Mouse (Mus musculus) forebrain, embryonic 16.5 days (tissue): ENCODE measurements around the gene Ercc5. TPM values are rescaled to one million over a fixed set of nuclear protein-coding genes. Genes with fewer than 3 reads are reported as not detected.

Source experiments
- ATAC-seq: fragments of 200-750 bp; cut with Nextera tagmentation; 2 replicates; pipeline ENCODE4 v1.8.0; 2017; ENCODE audit warnings: mild to moderate bottlenecking, moderate library complexity
- H3K27ac ChIP-seq: fragments of 300-500 bp; sonication (generic); 2 replicates; pipeline ENCODE4 v1.5.1; 2014; ENCODE audit warnings: low read length, control low read depth
- H3K27me3 ChIP-seq: fragments of 300-500 bp; sonication (generic); replicated peaks from 2 replicates; pipeline ENCODE4 v1.6.1; 2014; ENCODE audit warnings: low read length; ENCODE audit not compliant: control insufficient read depth, insufficient read depth
- H3K36me3 ChIP-seq: fragments of 300-500 bp; sonication (generic); 2 replicates; pipeline ENCODE4 v1.6.1; 2014; ENCODE audit not compliant: control insufficient read depth, insufficient read depth
- H3K4me1 ChIP-seq: fragments of 300-500 bp; sonication (generic); replicated peaks from 2 replicates; pipeline ENCODE4 v1.6.1; 2014; ENCODE audit warnings: low read length; ENCODE audit not compliant: control insufficient read depth, insufficient read depth
- H3K4me2 ChIP-seq: fragments of 300-500 bp; sonication (generic); 2 replicates; pipeline ENCODE4 v1.6.1; 2014; ENCODE audit warnings: mild to moderate bottlenecking, low read length, control low read depth
- H3K4me3 ChIP-seq: fragments of 300-500 bp; sonication (generic); replicated peaks from 2 replicates; pipeline ENCODE4 v1.5.1; 2014; ENCODE audit warnings: mild to moderate bottlenecking, low read length, control low read depth
- H3K9ac ChIP-seq: fragments of 300-500 bp; sonication (generic); replicated peaks from 2 replicates; pipeline ENCODE4 v1.6.1; 2014; ENCODE audit warnings: low read depth, low read length, control low read depth
- H3K9me3 ChIP-seq: fragments of 300-500 bp; sonication (generic); 2 replicates; pipeline ENCODE4 v1.6.1; 2016; ENCODE audit warnings: low read length; ENCODE audit not compliant: control insufficient read depth
- WGBS: fragments of 180-500 bp; shearing (Covaris S2); extraction: QIAGEN DNeasy Blood & Tissue Kit; methylation state at CpG from one replicate; pipeline ENCODE4 v1.1.7; 2014; 5-methylcytosine and 5-hydroxymethylcytosine counted together
- polyA plus RNA-seq: library from polyadenylated mRNA; unstranded; fragments of >200 nt; fragmentation: Nextera tagmentation; extraction: Ambion mirVana; gene quantifications from 2 replicates; pipeline ENCODE4 v1.2.1, GENCODE M21; 2015

The Ercc5 gene
- polyA plus RNA-seq, 1 experiment from 2014 or later: 35.3 TPM

GRCm38 (mm10) chr1:44122256-44122655 is 25.3 kb upstream of the Ercc5 start:
- 86% methylated on average over 3 of the region's 3 CpGs for WGBS
- no peak for ATAC-seq
- Histone ChIP-seq H3K9ac (no peak overlapping the region), H3K4me3 (no peak overlapping the region), H3K4me2 (no peak overlapping the region), H3K36me3 (peaks cover 3% of the 10 kb centered on the region; the same call in 1 of the 2 replicates), H3K27ac (no peak overlapping the region), H3K9me3 (no peaks in the 10 kb centered on the region), H3K27me3 (no peaks in the 10 kb centered on the region), H3K4me1 (peaks cover 11% of the 10 kb centered on the region)

GRCm38 (mm10) chr1:44125590-44125989 is 22.0 kb upstream of the Ercc5 start:
- no peaks in the 10 kb centered on the region for H3K9me3 ChIP-seq
- H3K27me3 ChIP-seq: no peaks in the 10 kb centered on the region
- 90% methylated on average over 4 of the region's 4 CpGs for WGBS
- H3K4me3 ChIP-seq: no peak overlapping the region
- H3K4me1 ChIP-seq: peaks cover 5% of the 10 kb centered on the region
- H3K27ac ChIP-seq: no peak overlapping the region
- no peak overlapping the region for H3K9ac ChIP-seq
- no peak for ATAC-seq
- H3K36me3 ChIP-seq: peaks cover 11% of the 10 kb centered on the region
- no peak overlapping the region for H3K4me2 ChIP-seq

GRCm38 (mm10) chr1:44129929-44130581 is 17.5 kb upstream of the Ercc5 start:
- peaks cover 20% of the 10 kb centered on the region for H3K36me3 ChIP-seq
- H3K9ac ChIP-seq: no peak overlapping the region
- no peaks in the 10 kb centered on the region for H3K27me3 ChIP-seq
- no peaks in the 10 kb centered on the region for H3K9me3 ChIP-seq
- no peak overlapping the region for H3K27ac ChIP-seq
- ATAC-seq: no peak
- H3K4me1 ChIP-seq: no peaks in the 10 kb centered on the region
- H3K4me3 ChIP-seq: no peak overlapping the region
- no peak overlapping the region for H3K4me2 ChIP-seq
- 97% methylated on average over 4 of the region's 4 CpGs for WGBS

- no peaks in the 10 kb centered on the region for H3K4me1 ChIP-seq
- ATAC-seq: no peak
- H3K9ac ChIP-seq: no peak overlapping the region
- H3K36me3 ChIP-seq: peaks cover 16% of the 10 kb centered on the region
- no peak overlapping the region for H3K27ac ChIP-seq
- no peaks in the 10 kb centered on the region for H3K9me3 ChIP-seq
- no peaks in the 10 kb centered on the region for H3K27me3 ChIP-seq
- H3K4me3 ChIP-seq: no peak overlapping the region
- 94% methylated on average over 4 of the region's 4 CpGs for WGBS
- H3K4me2 ChIP-seq: no peak overlapping the region
Measured at GRCm38 (mm10) chr1:44140232-44140631, 7.3 kb upstream of the Ercc5 start.

- no peak overlapping the region for H3K4me2 ChIP-seq
- H3K4me3 ChIP-seq: no peak overlapping the region
- 94% methylated on average over 5 of the region's 5 CpGs for WGBS
- no peak for ATAC-seq
- H3K27me3 ChIP-seq: no peaks in the 10 kb centered on the region
- no peak overlapping the region for H3K27ac ChIP-seq
- no peak overlapping the region for H3K9ac ChIP-seq
- H3K36me3 ChIP-seq: peaks cover 15% of the 10 kb centered on the region
- H3K9me3 ChIP-seq: no peaks in the 10 kb centered on the region
- 0 out of 2 replicates have a peak, but pooled peaks cover 4% of the 10 kb centered on the region for H3K4me1 ChIP-seq
Measured at GRCm38 (mm10) chr1:44142747-44143146, 4.8 kb upstream of the Ercc5 start.

GRCm38 (mm10) chr1:44148706-44149105 is 1.2 kb downstream of the Ercc5 start:
- Histone ChIP-seq H3K4me1 (peaks cover 4% of the 10 kb centered on the region; the same call in 1 of the 2 replicates), H3K27ac (no peak overlapping the region), H3K4me2 (peak overlapping the region; percentile 78), H3K4me3 (peak overlapping the region; percentile 58), H3K9me3 (no peaks in the 10 kb centered on the region), H3K36me3 (no peaks in the 10 kb centered on the region), H3K27me3 (no peaks in the 10 kb centered on the region), H3K9ac (peak overlapping the region; percentile 82; the same call in 1 of the 2 replicates)
- 20% methylated on average over 6 of the region's 6 CpGs for WGBS
- ATAC-seq: no peak

GRCm38 (mm10) chr1:44155287-44155686 is 7.7 kb downstream of the Ercc5 start:
- Histone ChIP-seq H3K27me3 (no peaks in the 10 kb centered on the region), H3K36me3 (peaks cover 19% of the 10 kb centered on the region), H3K9me3 (no peaks in the 10 kb centered on the region), H3K4me3 (no peak overlapping the region), H3K4me1 (no peaks in the 10 kb centered on the region), H3K4me2 (no peak overlapping the region), H3K27ac (no peak overlapping the region), H3K9ac (no peak overlapping the region)
- 98% methylated on average over 4 of the region's 4 CpGs for WGBS
- no peak for ATAC-seq

GRCm38 (mm10) chr1:44158317-44158716 is 10.8 kb downstream of the Ercc5 start:
- Histone ChIP-seq H3K4me3 (no peak overlapping the region), H3K27me3 (no peaks in the 10 kb centered on the region), H3K4me2 (no peak overlapping the region), H3K9ac (no peak overlapping the region), H3K27ac (no peak overlapping the region), H3K4me1 (no peaks in the 10 kb centered on the region), H3K9me3 (no peaks in the 10 kb centered on the region), H3K36me3 (peaks cover 40% of the 10 kb centered on the region)
- WGBS: 90% methylated on average over 6 of the region's 6 CpGs
- ATAC-seq: no peak

- 95% methylated on average over 6 of the region's 6 CpGs for WGBS
Measured at GRCm38 (mm10) chr1:44161818-44162217, 14.3 kb downstream of the Ercc5 start.

GRCm38 (mm10) chr1:44162389-44162788 is 14.8 kb downstream of the Ercc5 start:
- Histone ChIP-seq H3K9ac (no peak overlapping the region), H3K27ac (no peak overlapping the region), H3K4me2 (no peak overlapping the region), H3K9me3 (no peaks in the 10 kb centered on the region), H3K4me1 (no peaks in the 10 kb centered on the region), H3K4me3 (no peak overlapping the region), H3K36me3 (peaks cover 66% of the 10 kb centered on the region), H3K27me3 (no peaks in the 10 kb centered on the region)
- no peak for ATAC-seq
- WGBS: 92% methylated on average over 5 of the region's 5 CpGs

More at GRCm38 (mm10) chr1:44161818-44162217, 14.3 kb downstream of the Ercc5 start:
- no peak for ATAC-seq
- H3K4me1 ChIP-seq: no peaks in the 10 kb centered on the region
- H3K36me3 ChIP-seq: peaks cover 61% of the 10 kb centered on the region
- H3K9ac ChIP-seq: no peak overlapping the region
- H3K9me3 ChIP-seq: no peaks in the 10 kb centered on the region
- H3K27ac ChIP-seq: no peak overlapping the region
- no peak overlapping the region for H3K4me2 ChIP-seq
- no peak overlapping the region for H3K4me3 ChIP-seq
- no peaks in the 10 kb centered on the region for H3K27me3 ChIP-seq
